Mouse (Mus musculus) heart, adult 2 months (tissue): ENCODE measurements around the gene Agpat1. TPM values are rescaled to one million over a fixed set of nuclear protein-coding genes. Genes with fewer than 3 reads are reported as not detected.
A peak's percentile ranks its signal among the peaks of the same experiment; 100 is the strongest.

Experiments
- DNase-seq, 2 experiments: peaks; one replicate each; pipeline ENCODE4 v3.0.0; 2021
- H3K27ac ChIP-seq: fragments of 200-600 bp; 2 replicates; pipeline ENCODE4 v1.8.1; 2022
- H3K27me3 ChIP-seq: fragments of 200-500 bp; 2 replicates; pipeline ENCODE4 v1.6.1; 2012; ENCODE audit warnings: mild to moderate bottlenecking, low read length, inconsistent platforms, mixed read lengths; ENCODE audit not compliant: control insufficient read depth, insufficient read depth
- H3K36me3 ChIP-seq: fragments of 200-500 bp; 2 replicates; pipeline ENCODE4 v1.6.1; 2012; ENCODE audit warnings: low read length, inconsistent platforms; ENCODE audit not compliant: control insufficient read depth, insufficient read depth
- H3K4me1 ChIP-seq: fragments of 200-500 bp; 2 replicates; pipeline ENCODE4 v1.6.1; 2011; ENCODE audit warnings: low read length; ENCODE audit not compliant: control insufficient read depth, insufficient read depth
- H3K4me3 ChIP-seq: fragments of 200-600 bp; 2 replicates; pipeline ENCODE4 v1.8.1; 2022
- H3K79me2 ChIP-seq: fragments of 200-500 bp; replicated peaks from 2 replicates; pipeline ENCODE4 v1.6.1; 2012; ENCODE audit warnings: mild to moderate bottlenecking, inconsistent platforms, low read length, moderate library complexity, mixed read lengths; ENCODE audit not compliant: control insufficient read depth, insufficient read depth
- H3K9ac ChIP-seq: fragments of 200-500 bp; 2 replicates; pipeline ENCODE4 v1.6.1; 2012; ENCODE audit warnings: low read depth, mild to moderate bottlenecking, control low read depth, inconsistent platforms, low read length, mixed read lengths
- CTCF ChIP-seq: fragments of 200-600 bp; IDR thresholded peaks from 2 replicates; pipeline ENCODE4 v1.8.1; 2022; ENCODE audit warnings: antibody characterized with exemption, mild to moderate bottlenecking, moderate library complexity
- EP300 ChIP-seq: fragments of 200-500 bp; IDR thresholded peaks from 2 replicates; pipeline ENCODE4 v1.6.1; 2011; ENCODE audit warnings: low read depth, low read length, control low read depth; ENCODE audit not compliant: insufficient read depth
- POLR2A ChIP-seq: fragments of 200-500 bp; IDR thresholded peaks from 2 replicates; pipeline ENCODE4 v1.6.1; 2011; ENCODE audit warnings: mild to moderate bottlenecking, low read depth, low read length, control low read depth; ENCODE audit not compliant: insufficient read depth
- WGBS: fragments of 180-500 bp; shearing (Covaris S2); methylation state at CpG from one replicate; pipeline ENCODE4 v1.1.7; 2018; 5-methylcytosine and 5-hydroxymethylcytosine counted together
- intact Hi-C: fragments of 180-260 bp; cut with DNase I; formaldehyde crosslinking; loops from one replicate; pipeline ENCODE4 v1.15.1; 2025
- polyA plus RNA-seq: library from polyadenylated mRNA; depleted of rRNA; stranded (reverse); fragments of >200 nt; gene quantifications from 2 replicates; pipeline ENCODE4 v1.2.3, GENCODE M21; 2012
- total RNA-seq, 2 experiments: library from RNA; stranded (reverse); gene quantifications; 2 replicates each; pipeline ENCODE4 v1.2.3; 2021

Agpat1 gene
- total and polyA plus RNA-seq, 3 experiments = 64.8 to 178 (median 68.9) TPM

- 0 out of 2 replicates have a peak, but pooled peaks have one; percentile 46 for TF ChIP-seq EP300
- peak; percentile 55 for TF ChIP-seq POLR2A
- TF ChIP-seq CTCF = no peak
- peak overlapping the region; percentile 47 for H3K4me3 ChIP-seq
- intact Hi-C loops = no loop called here
- H3K36me3 ChIP-seq = no peaks in the 10 kb centered on the region
- H3K4me1 ChIP-seq = peaks cover 5% of the 10 kb centered on the region
- H3K79me2 ChIP-seq = no peaks in the 10 kb centered on the region
- DNase-seq = peak; percentile 87 to 88
- 0 out of 2 replicates have a peak overlapping the region, but pooled peaks have one; percentile 47 for H3K9ac ChIP-seq
- peak overlapping the region; percentile 55 for H3K27ac ChIP-seq
- no peaks in the 10 kb centered on the region for H3K27me3 ChIP-seq
- 4% methylated on average over 26 of the region's 26 CpGs for WGBS
Observed at GRCm38 (mm10) chr17:34632261-34632691, 28.2 kb downstream of the Agpat1 start.

GRCm38 (mm10) chr17:34635671-34636070 lies 31.6 kb downstream of the Agpat1 start:
- TF ChIP-seq POLR2A (no peak), EP300 (no peak), CTCF (no peak)
- Histone ChIP-seq H3K27me3 (no peaks in the 10 kb centered on the region), H3K4me1 (peaks cover 5% of the 10 kb centered on the region), H3K27ac (no peak overlapping the region), H3K9ac (no peak overlapping the region), H3K4me3 (no peak overlapping the region), H3K79me2 (no peaks in the 10 kb centered on the region), H3K36me3 (no peaks in the 10 kb centered on the region)
- intact Hi-C loops = no loop called here
- 49% methylated on average over 2 of the region's 2 CpGs for WGBS
- DNase-seq = no peak

GRCm38 (mm10) chr17:34637459-34637858 lies 33.4 kb downstream of the Agpat1 start:
- Histone ChIP-seq H3K36me3 (no peaks in the 10 kb centered on the region), H3K9ac (no peak overlapping the region), H3K4me3 (no peak overlapping the region), H3K27me3 (no peaks in the 10 kb centered on the region), H3K27ac (no peak overlapping the region), H3K4me1 (peaks cover 6% of the 10 kb centered on the region), H3K79me2 (no peaks in the 10 kb centered on the region)
- WGBS = 45% methylated on average over 3 of the region's 3 CpGs
- intact Hi-C loops = no loop called here
- no peak for DNase-seq
- TF ChIP-seq CTCF = no peak
- TF ChIP-seq EP300 = no peak
- no peak for TF ChIP-seq POLR2A

DNA sequence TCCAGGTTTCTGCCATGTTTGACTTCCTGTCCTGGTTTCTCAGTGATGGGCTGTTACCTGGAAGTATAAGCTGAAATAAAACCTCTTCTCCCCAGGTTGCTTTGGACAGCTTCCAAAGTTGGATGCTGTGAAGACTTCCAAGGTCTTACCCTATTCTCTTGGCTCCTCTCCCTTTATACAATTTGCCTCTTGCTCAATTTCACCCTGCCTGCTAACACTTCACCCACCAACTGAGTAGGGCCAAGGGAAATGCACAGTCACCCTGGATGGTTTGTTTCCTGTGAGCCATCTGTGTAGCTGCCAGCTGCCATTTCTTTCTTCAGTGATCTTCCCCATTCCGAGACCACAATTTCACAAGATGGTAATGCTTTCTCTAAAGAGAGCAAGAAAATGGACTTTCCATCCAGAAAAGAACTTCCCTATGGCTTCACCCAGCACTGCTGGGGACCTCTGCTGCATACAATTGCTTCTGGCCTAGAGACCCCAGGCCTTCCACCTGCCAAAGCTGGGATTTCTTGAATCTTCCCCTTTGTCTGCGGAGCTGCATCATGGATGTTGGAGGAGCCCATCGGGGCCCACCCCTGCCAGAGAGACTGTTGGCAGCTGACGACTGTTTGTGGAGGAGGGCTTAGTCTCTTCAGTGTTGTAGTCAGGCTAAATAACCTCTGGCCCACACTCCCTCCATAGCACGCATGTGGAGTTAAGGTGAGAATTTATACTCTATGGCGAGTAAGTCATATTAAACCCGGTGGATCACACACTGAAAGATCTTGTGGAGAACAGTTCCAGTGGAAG lies 35.6 kb downstream of the Agpat1 start:
- H3K27me3 ChIP-seq = no peaks in the 10 kb centered on the region
- 82% methylated on average over 7 of the region's 7 CpGs for WGBS
- no peaks in the 10 kb centered on the region for H3K79me2 ChIP-seq
- intact Hi-C loops = no loop called here
- peaks cover 6% of the 10 kb centered on the region for H3K4me1 ChIP-seq
- H3K27ac ChIP-seq = peak overlapping the region; percentile 60
- H3K4me3 ChIP-seq = no peak overlapping the region
- H3K36me3 ChIP-seq = no peaks in the 10 kb centered on the region
- TF ChIP-seq EP300 = no peak
- TF ChIP-seq CTCF = no peak
- no peak for TF ChIP-seq POLR2A
- DNase-seq = no peak
- no peak overlapping the region for H3K9ac ChIP-seq

DNA sequence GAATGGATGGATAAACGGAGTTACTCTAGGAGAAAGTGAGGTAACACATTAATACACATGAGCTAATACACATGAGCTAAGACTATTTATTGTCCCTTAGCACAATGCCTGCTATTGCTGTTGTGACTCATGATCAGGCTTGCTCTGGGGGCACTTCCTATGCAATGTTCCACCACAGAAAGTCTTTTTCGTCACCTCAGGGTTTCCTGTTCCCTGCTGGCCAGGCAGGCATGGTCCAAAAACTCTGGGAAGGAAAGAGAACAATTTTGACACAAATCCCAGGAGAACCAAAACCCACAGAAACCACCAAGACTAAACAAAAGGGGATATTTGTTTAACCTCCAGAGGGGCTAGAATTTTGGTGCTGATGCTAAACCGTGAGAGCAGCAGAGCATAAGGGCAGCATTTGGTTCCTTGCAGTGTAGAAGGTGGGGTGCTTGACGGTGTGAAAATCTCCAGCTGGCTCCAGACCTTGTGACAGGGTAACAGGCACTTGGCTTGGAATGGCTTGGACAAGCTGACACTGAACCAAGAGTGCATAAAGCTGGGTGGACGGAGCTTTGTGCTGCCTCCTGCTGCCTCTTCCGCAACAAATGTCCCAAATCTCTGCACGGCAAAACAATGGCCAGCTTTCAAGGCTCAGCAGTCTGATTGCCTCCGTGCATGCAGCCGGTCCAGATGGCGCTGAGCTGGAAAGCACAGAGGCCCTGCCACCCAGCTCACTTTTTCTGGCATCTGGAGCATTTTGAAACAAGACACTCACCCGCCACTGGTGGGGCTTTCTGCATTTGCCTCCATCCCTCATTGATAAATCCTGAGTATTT lies 36.9 kb downstream of the Agpat1 start:
- no peaks in the 10 kb centered on the region for H3K36me3 ChIP-seq
- intact Hi-C loops = no loop called here
- H3K4me3 ChIP-seq = no peak overlapping the region
- H3K27ac ChIP-seq = peak overlapping the region; percentile 60
- TF ChIP-seq EP300 = 0 out of 2 replicates have a peak, but pooled peaks have one; percentile 64
- TF ChIP-seq POLR2A = no peak
- peak; percentile 50 for TF ChIP-seq CTCF
- H3K4me1 ChIP-seq = peaks cover 7% of the 10 kb centered on the region
- no peaks in the 10 kb centered on the region for H3K79me2 ChIP-seq
- H3K9ac ChIP-seq = no peak overlapping the region
- 14% methylated on average over 11 of the region's 11 CpGs for WGBS
- no peaks in the 10 kb centered on the region for H3K27me3 ChIP-seq
- peak; percentile 65 to 74 for DNase-seq
